Mouse (Mus musculus): ENCODE data around the gene Ltbp4.

GRCm38 (mm10) chr7:27257046-27257851, 80.2 kb downstream of the Ltbp4 start:
- TF ChIP-seq JUND (IDR thresholded peaks at IDR 0.05; ENCODE audit: low read depth, low read length) (no peak), CTCF (IDR thresholded peaks at IDR 0.05 in 2 of 3, conservative IDR thresholded peaks at IDR 0.05 in 1 of 3; ENCODE audit: control insufficient read depth in 1 of 3, insufficient read depth in 1 of 3, low read depth in 2 of 3, low read length in 3 of 3, poor library complexity in 1 of 3, severe bottlenecking in 1 of 3) (no peak), MXI1 (IDR thresholded peaks at IDR 0.05; ENCODE audit: low read depth, low read length) (peak; percentile 73), ZNF384 (IDR thresholded peaks at IDR 0.05; ENCODE audit: low read depth, low read length) (no peak), POLR2A (IDR thresholded peaks at IDR 0.05; ENCODE audit: control insufficient read depth in 1 of 2, insufficient read depth in 1 of 2, low read depth in 1 of 2, low read length in 2 of 2, poor library complexity in 1 of 2) (no peak; a peak in 1 of 4 replicates), ZC3H11A (IDR thresholded peaks at IDR 0.05; ENCODE audit: low read depth, low read length) (no peak; the same call in 1 of the 2 replicates), RCOR1 (IDR thresholded peaks at IDR 0.05; ENCODE audit: low read depth, low read length) (0 out of 2 replicates have a peak, but pooled peaks have one; percentile 27), E2F4 (IDR thresholded peaks at IDR 0.05; ENCODE audit: borderline replicate concordance, low read depth, low read length) (no peak), ELF1 (IDR thresholded peaks at IDR 0.05; ENCODE audit: low read depth, low read length) (0 out of 2 replicates have a peak, but pooled peaks have one; percentile 14), HCFC1 (IDR thresholded peaks at IDR 0.05; ENCODE audit: low read depth, low read length) (no peak), NRF1 (IDR thresholded peaks at IDR 0.05; ENCODE audit: insufficient read depth, low read depth, low read length, poor library complexity, severe bottlenecking) (no peak), TCF12 (IDR thresholded peaks at IDR 0.05; ENCODE audit: low read depth, low read length) (no peak)
